Mouse (Mus musculus): ENCODE data around the gene Vangl2.

Gene Vangl2

GRCm38 (mm10) chr1:171966054-171966790, 62.0 kb downstream of the Vangl2 start:
- DNase-seq (ENCODE audit: low spot score): peak; percentile 20

DNA sequence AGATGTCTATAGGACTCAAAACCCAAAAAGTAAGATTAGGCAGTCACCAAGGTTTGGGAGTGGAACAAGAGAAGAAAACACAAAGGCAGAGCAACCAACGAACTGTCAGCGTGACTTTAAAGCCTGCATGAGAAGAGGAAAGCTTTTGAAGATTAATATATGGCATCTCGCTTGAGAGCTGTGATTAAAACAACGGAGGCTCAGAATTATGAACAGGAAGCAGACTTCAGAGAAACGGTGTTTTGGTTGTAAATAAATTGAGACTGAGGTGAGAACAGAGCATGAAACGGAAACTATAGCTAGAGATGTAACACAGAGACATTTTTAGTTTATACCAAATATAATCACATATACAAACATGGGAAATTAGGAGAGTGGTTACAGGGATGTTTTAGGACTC, 64.6 kb downstream of the Vangl2 start:
- peak; percentile 14 for DNase-seq (ENCODE audit: low spot score)

GRCm38 (mm10) chr1:171961704-171962103, 66.5 kb downstream of the Vangl2 start:
- no peak for DNase-seq (ENCODE audit: low spot score)

- DNase-seq (ENCODE audit: low spot score): no peak
Measured at GRCm38 (mm10) chr1:171960726-171961125, 67.5 kb downstream of the Vangl2 start.

GRCm38 (mm10) chr1:171957411-171957810, 70.8 kb downstream of the Vangl2 start:
- DNase-seq (ENCODE audit: low spot score): peak; percentile 8

GRCm38 (mm10) chr1:171955071-171955470, 73.2 kb downstream of the Vangl2 start:
- peak; percentile 23 for DNase-seq (ENCODE audit: low spot score)

All from lung, postnatal 25 days (tissue).